ENCODE assay signal across 31 mouse cellular contexts in genomic region chr17:23822094-23822493, GRCm38 (mm10). TPM values are rescaled to one million over a fixed set of nuclear protein-coding genes. Genes with fewer than 3 reads are reported as not detected.
DNase-seq lines count a peak whose midpoint lies in the region; ATAC-seq and TF ChIP-seq lines count a peak whose summit lies in the region.
"Had no signal": no experiment of that assay in that cellular context is flagged by ENCODE, and none has a peak within 500 bp of the region (broad histone marks: within the 10 kb centered on the region; RNA-seq: fewer than 3 reads in every experiment).

No protein-coding gene starts in this region.

- H3K9me3 ChIP-seq in intestine, postnatal 0 days (ENCODE audit: control insufficient read depth), result peaks cover 12% of the 10 kb centered on the region; the same call in 1 of the 2 replicates
- peaks cover 5% of the 10 kb centered on the region; the same call in 1 of the 2 replicates for H3K9me3 ChIP-seq in intestine, embryonic 15.5 days
- peaks cover 5% of the 10 kb centered on the region for H3K9me3 ChIP-seq in CH12.LX (replicated peaks; ENCODE audit: low read length)

- H3K27ac ChIP-seq in intestine, postnatal 0 days (ENCODE audit: low read depth, low read length), result peak overlapping the region; percentile 35; the same call in 1 of the 2 replicates
- no peak overlapping the region for H3K27ac ChIP-seq in intestine, embryonic 15.5 days
- H3K27ac ChIP-seq in CH12.LX (ENCODE audit: insufficient read depth, low read depth), result no peak overlapping the region
- H3K27ac ChIP-seq: embryonic facial prominence, embryonic 12.5 days; heart, adult 2 months; hindbrain, postnatal 0 days; layer of hippocampus, adult 2 months; liver, embryonic 13.5 days; midbrain, embryonic 13.5 days had no signal

- peaks cover 99% of the 10 kb centered on the region for H3K36me3 ChIP-seq in intestine, postnatal 0 days (ENCODE audit: control insufficient read depth, insufficient read depth)
- peaks cover 86% of the 10 kb centered on the region for H3K36me3 ChIP-seq in intestine, embryonic 15.5 days
- H3K36me3 ChIP-seq in CH12.LX (replicated peaks in 1 of 2; ENCODE audit: control insufficient read depth in 1 of 2, insufficient read depth in 1 of 2, low read length in 1 of 2), result peaks cover 89 to 97% of the 10 kb centered on the region in 2 experiments

- no peak overlapping the region for H3K9ac ChIP-seq in intestine, postnatal 0 days (ENCODE audit: low read depth, low read length)
- H3K9ac ChIP-seq in intestine, embryonic 15.5 days, result no peak overlapping the region
- H3K9ac ChIP-seq in CH12.LX (ENCODE audit: insufficient read depth, low read depth), result no peak overlapping the region
- H3K9ac ChIP-seq: embryonic facial prominence, embryonic 12.5 days; forebrain, postnatal 0 days; liver, embryonic 13.5 days; lung, embryonic 14.5 days; midbrain, embryonic 13.5 days had no signal

- dilution Hi-C loops in CH12.LX (cut with MboI; ENCODE audit: extremely low pct_ligation_motif_present, extremely low pct_unique_long_range_greater_than_20kb, low sequenced_read_pairs), result no loop called here

- WGBS in intestine, postnatal 0 days, result 69% methylated on average over 6 of the region's 6 CpGs
- 59% methylated on average over 6 of the region's 6 CpGs for WGBS in intestine, embryonic 15.5 days

- intact Hi-C loops in heart, postnatal 10 days (cut with DNase I), result loop anchor here (2.0 kb wide), 1 partner anchor 13 kb away; no protein-coding TSS in a partner anchor
- intact Hi-C loops in heart, postnatal 25 days (cut with DNase I), result no loop called here

- TF ChIP-seq POLR2A in CH12.LX (IDR thresholded peaks at IDR 0.05; ENCODE audit: low read depth, low read length), result no peak

- TF ChIP-seq CTCF in intestine, postnatal 0 days (IDR thresholded peaks at IDR 0.05; ENCODE audit: low read depth), result no peak
- no peak for TF ChIP-seq CTCF in CH12.LX (conservative IDR thresholded peaks at IDR 0.05 in 1 of 2, IDR thresholded peaks at IDR 0.05 in 1 of 2; ENCODE audit: low read depth in 2 of 2, low read length in 2 of 2)

- no peaks in the 10 kb centered on the region for H3K27me3 ChIP-seq in intestine, postnatal 0 days (replicated peaks; ENCODE audit: control insufficient read depth, insufficient read depth, low read length)
- no peaks in the 10 kb centered on the region for H3K27me3 ChIP-seq in intestine, embryonic 15.5 days (replicated peaks)
- no peaks in the 10 kb centered on the region for H3K27me3 ChIP-seq in CH12.LX (replicated peaks)
- H3K27me3 ChIP-seq: embryonic facial prominence, embryonic 12.5 days; liver, embryonic 13.5 days; megakaryocyte, embryonic 14.5 days; midbrain, embryonic 13.5 days had no signal

- DNase-seq in 3T3-L1 (ENCODE audit: low read depth, low spot score), result peak; percentile 34
- no peak for DNase-seq in CH12.LX (ENCODE audit: extremely low read depth)
- peak; percentile 52 for DNase-seq in R1 (ENCODE audit: low read depth, low spot score)
- no peak for DNase-seq in heart, postnatal 10 days
- DNase-seq in heart, postnatal 25 days (ENCODE audit: low spot score), result no peak
- DNase-seq: cerebellum, adult 18-20 months; cerebellum, postnatal 25 days; forebrain, postnatal 0 days; gastrocnemius, postnatal 25 days; heart, adult 2 months; kidney, adult 18-20 months; liver, embryonic 13.5 days; lung, embryonic 14.5 days; lung, postnatal 36 days; spleen, adult 18-20 months; thymus, postnatal 14 days had no signal

- ATAC-seq in intestine, postnatal 0 days, result no peak
- no peak for ATAC-seq in intestine, embryonic 15.5 days
- ATAC-seq: forebrain, postnatal 0 days; hindbrain, postnatal 0 days had no signal

- no peak overlapping the region for H3K4me2 ChIP-seq in intestine, postnatal 0 days (replicated peaks; ENCODE audit: low read depth)
- no peak overlapping the region for H3K4me2 ChIP-seq in intestine, embryonic 15.5 days (replicated peaks)
- H3K4me2 ChIP-seq in CH12.LX (ENCODE audit: insufficient read depth, low read depth, poor library complexity, severe bottlenecking), result no peak overlapping the region
- H3K4me2 ChIP-seq: embryonic facial prominence, embryonic 12.5 days; liver, embryonic 13.5 days; lung, embryonic 14.5 days; midbrain, embryonic 13.5 days had no signal

- TF ChIP-seq RAD21 in CH12.LX (IDR thresholded peaks at IDR 0.05; ENCODE audit: low read depth, low read length), result no peak

- no peaks in the 10 kb centered on the region; the same call in 1 of the 2 replicates for H3K4me1 ChIP-seq in intestine, postnatal 0 days (replicated peaks; ENCODE audit: control insufficient read depth, insufficient read depth, low read length)
- no peaks in the 10 kb centered on the region; the same call in 1 of the 2 replicates for H3K4me1 ChIP-seq in intestine, embryonic 15.5 days (replicated peaks)
- H3K4me1 ChIP-seq in CH12.LX (ENCODE audit: control insufficient read depth in 1 of 2, insufficient read depth in 2 of 2), result peaks cover 0 to 15% of the 10 kb centered on the region in 2 experiments; a peak in 2 of 4 replicates

- H3K4me3 ChIP-seq in intestine, postnatal 0 days (ENCODE audit: low read depth, low read length), result no peak overlapping the region
- H3K4me3 ChIP-seq in intestine, embryonic 15.5 days (replicated peaks), result no peak overlapping the region
- H3K4me3 ChIP-seq in CH12.LX (replicated peaks in 1 of 3; ENCODE audit: low read depth in 2 of 3, low read length in 2 of 3, poor library complexity in 1 of 3), result no peak overlapping the region
- H3K4me3 ChIP-seq: embryonic facial prominence, embryonic 12.5 days; heart, adult 2 months; layer of hippocampus, adult 2 months; liver, embryonic 13.5 days; megakaryocyte, embryonic 14.5 days; midbrain, embryonic 13.5 days had no signal

- TF ChIP-seq EP300 in CH12.LX (IDR thresholded peaks at IDR 0.05; ENCODE audit: low read length), result no peak

- peaks cover 23% of the 10 kb centered on the region for H3K79me2 ChIP-seq in CH12.LX (replicated peaks; ENCODE audit: control insufficient read depth, extremely low read depth, insufficient read depth, poor library complexity, severe bottlenecking)

- in situ Hi-C loops in CH12.LX (cut with MboI; ENCODE audit: low pct_ligation_motif_present, low pct_unique_long_range_greater_than_20kb, low sequenced_read_pairs), result no loop called here

TF ChIP-seq in CH12.LX, 34 proteins besides CTCF, POLR2A, EP300 and RAD21:
- TF ChIP-seq GABPA (IDR thresholded peaks at IDR 0.05; ENCODE audit: insufficient replicate concordance, low read depth, low read length) (no peak), POLR2AphosphoS2 (IDR thresholded peaks at IDR 0.05; ENCODE audit: low read depth, low read length) (peak; percentile 62; the same call in 1 of the 2 replicates)
TF ChIP-seq in CH12.LX: peak in this region for 1.

RNA-seq across cellular contexts. Expression of gene Elob, which starts 6.8 kb away (rescaled TPM):
- 994 and 1,025 TPM in 2 replicates for polyA plus RNA-seq in intestine, postnatal 0 days (2015; fragmentation: Nextera tagmentation; extraction: Ambion mirVana)
- polyA plus RNA-seq in intestine, embryonic 15.5 days (2015; fragmentation: Nextera tagmentation; extraction: Ambion mirVana), result 939 and 946 TPM in 2 replicates
- total RNA-seq in CH12.LX (2012; rRNA removed) (381 and 386 TPM in 2 replicates), CH12.LX (2014; rRNA removed) (371 and 534 TPM in 2 replicates)
- polyA plus RNA-seq in CH12.LX (2012; ENCODE audit: insufficient read length, low read depth), result 250 and 306 TPM in 2 replicates
- 100 to 1,000 TPM; 379 to 407 TPM for total RNA-seq in heart, postnatal 10 days (2021)
- 100 to 1,000 TPM; 353 to 372 TPM for total RNA-seq in heart, postnatal 25 days (2021)

RNA-seq across cellular contexts. Expression of gene Prss33, which starts 13.8 kb away (rescaled TPM):
- polyA plus RNA-seq in intestine, postnatal 0 days (2015; fragmentation: Nextera tagmentation; extraction: Ambion mirVana), result not detected in 2 replicates
- polyA plus RNA-seq in intestine, embryonic 15.5 days (2015; fragmentation: Nextera tagmentation; extraction: Ambion mirVana), result 0.14 and 0.20 TPM in 2 replicates
- not detected in 2 replicates for total RNA-seq in CH12.LX (2012; rRNA removed)
- total RNA-seq in CH12.LX (2014; rRNA removed), result not detected in 2 replicates
- polyA plus RNA-seq in CH12.LX (2012; ENCODE audit: insufficient read length, low read depth), result not detected in 2 replicates
- not detected for total RNA-seq in heart, postnatal 10 days (2021)
- not detected for total RNA-seq in heart, postnatal 25 days (2021)
- total RNA-seq: forebrain, postnatal 0 days; gastrocnemius, postnatal 25 days; heart, adult 2 months; hindbrain, postnatal 0 days; layer of hippocampus, adult 2 months; layer of hippocampus, postnatal 25 days; left cerebral cortex, postnatal 10 days; monocyte, adult 5-6 weeks; neutrophil, adult 5-6 weeks had no signal
- polyA plus RNA-seq: forebrain, embryonic 11.5 days; forebrain, postnatal 0 days; heart, adult 2 months; heart, embryonic 14.5 days; hindbrain, postnatal 0 days; liver, embryonic 13.5 days; lung, embryonic 14.5 days had no signal

RNA-seq across cellular contexts. Expression of gene Prss32, which starts 21.6 kb away (rescaled TPM):
- polyA plus RNA-seq in intestine, postnatal 0 days (2015; fragmentation: Nextera tagmentation; extraction: Ambion mirVana), result 16.2 and 23.1 TPM in 2 replicates
- polyA plus RNA-seq in intestine, embryonic 15.5 days (2015; fragmentation: Nextera tagmentation; extraction: Ambion mirVana), result 5.1 and 9.9 TPM in 2 replicates
- total RNA-seq in CH12.LX (2012; rRNA removed) (not detected in 2 replicates), CH12.LX (2014; rRNA removed) (not detected in 2 replicates)
- polyA plus RNA-seq in CH12.LX (2012; ENCODE audit: insufficient read length, low read depth), result not detected in 2 replicates
- total RNA-seq in heart, postnatal 10 days (2021), result not detected
- total RNA-seq in heart, postnatal 25 days (2021), result not detected
- total RNA-seq: gastrocnemius, postnatal 25 days; heart, adult 2 months; hematopoietic stem cell, adult 5-6 weeks; hindbrain, postnatal 0 days; layer of hippocampus, adult 2 months; layer of hippocampus, postnatal 25 days; left cerebral cortex, postnatal 10 days; monocyte, adult 5-6 weeks had no signal
- polyA plus RNA-seq: embryonic facial prominence, embryonic 12.5 days; forebrain, embryonic 11.5 days; heart, embryonic 14.5 days; limb, embryonic 14.5 days; liver, embryonic 13.5 days; lung, embryonic 14.5 days; midbrain, embryonic 13.5 days had no signal

RNA-seq across cellular contexts. Expression of gene Prss41, which starts 21.9 kb away (rescaled TPM):
- polyA plus RNA-seq in intestine, postnatal 0 days (2015; fragmentation: Nextera tagmentation; extraction: Ambion mirVana), result 5.2 and 6.2 TPM in 2 replicates
- polyA plus RNA-seq in intestine, embryonic 15.5 days (2015; fragmentation: Nextera tagmentation; extraction: Ambion mirVana), result 2.1 and 3.3 TPM in 2 replicates
- total RNA-seq in CH12.LX (2012; rRNA removed), result 0.46 and 1.0 TPM in 2 replicates
- 0.16 TPM in 2 replicates for total RNA-seq in CH12.LX (2014; rRNA removed)
- polyA plus RNA-seq in CH12.LX (2012; ENCODE audit: insufficient read length, low read depth), result 0.22 and 0.24 TPM in 2 replicates
- not detected for total RNA-seq in heart, postnatal 10 days (2021)
- total RNA-seq in heart, postnatal 25 days (2021), result not detected
- total RNA-seq: gastrocnemius, postnatal 25 days; hematopoietic stem cell, adult 5-6 weeks; monocyte, adult 5-6 weeks; neutrophil, adult 5-6 weeks had no signal
- polyA plus RNA-seq: heart, adult 2 months; heart, embryonic 14.5 days had no signal

RNA-seq across cellular contexts. Expression of gene Srrm2, which starts 31.8 kb away (rescaled TPM):
- polyA plus RNA-seq in intestine, postnatal 0 days (2015; fragmentation: Nextera tagmentation; extraction: Ambion mirVana), result 185 and 230 TPM in 2 replicates
- 408 and 435 TPM in 2 replicates for polyA plus RNA-seq in intestine, embryonic 15.5 days (2015; fragmentation: Nextera tagmentation; extraction: Ambion mirVana)
- total RNA-seq in CH12.LX (2012; rRNA removed) (83.6 and 90.4 TPM in 2 replicates), CH12.LX (2014; rRNA removed) (18.3 and 26.7 TPM in 2 replicates)
- 339 and 383 TPM in 2 replicates for polyA plus RNA-seq in CH12.LX (2012; ENCODE audit: insufficient read length, low read depth)
- 100 to 1,000 TPM; 230 to 231 TPM for total RNA-seq in heart, postnatal 10 days (2021)
- 100 to 1,000 TPM; 157 to 162 TPM for total RNA-seq in heart, postnatal 25 days (2021)

Comparison
In these comparisons a context has a peak if more than half of its experiments do, and no peak if none do; other contexts are left out.
1. DNase-seq: peak in 3T3-L1 (single experiment) and R1 (single experiment); none in CH12.LX (single experiment), heart, postnatal 10 days (0 of 2) and heart, postnatal 25 days (single experiment).